Mouse (Mus musculus) bone marrow macrophage, adult 2 months (primary cell): ENCODE measurements around the gene Cdh4. TPM values are rescaled to one million over a fixed set of nuclear protein-coding genes. Genes with fewer than 3 reads are reported as not detected.

Source experiments
- H3K27ac ChIP-seq: 2 replicates; pipeline ENCODE4 v1.5.1; 2012; ENCODE audit warnings: low read depth, low read length; ENCODE audit not compliant: insufficient read depth
- H3K4me1 ChIP-seq: 2 replicates; pipeline ENCODE4 v1.6.1; 2012; ENCODE audit warnings: low read length; ENCODE audit not compliant: control insufficient read depth, insufficient read depth
- H3K4me3 ChIP-seq: 2 replicates; pipeline ENCODE4 v1.5.1; 2012; ENCODE audit warnings: mild to moderate bottlenecking, low read length, moderate library complexity; ENCODE audit not compliant: insufficient read depth
- CTCF ChIP-seq: IDR thresholded peaks from 2 replicates; pipeline ENCODE4 v1.5.1; 2012; ENCODE audit warnings: low read depth, mild to moderate bottlenecking, low read length, moderate library complexity
- POLR2A ChIP-seq: IDR thresholded peaks from 2 replicates; pipeline ENCODE4 v1.6.1; 2012; ENCODE audit warnings: mild to moderate bottlenecking, low read depth, low read length, borderline replicate concordance
- polyA plus RNA-seq: library from polyadenylated mRNA; stranded (reverse); fragments of >200 nt; gene quantifications from 2 replicates; pipeline ENCODE4 v1.2.4, GENCODE M21; 2012; ENCODE audit not compliant: missing spikeins, insufficient read depth, insufficient read length

Gene Cdh4
- polyA plus RNA-seq, 1 experiment, result not detected

DNA sequence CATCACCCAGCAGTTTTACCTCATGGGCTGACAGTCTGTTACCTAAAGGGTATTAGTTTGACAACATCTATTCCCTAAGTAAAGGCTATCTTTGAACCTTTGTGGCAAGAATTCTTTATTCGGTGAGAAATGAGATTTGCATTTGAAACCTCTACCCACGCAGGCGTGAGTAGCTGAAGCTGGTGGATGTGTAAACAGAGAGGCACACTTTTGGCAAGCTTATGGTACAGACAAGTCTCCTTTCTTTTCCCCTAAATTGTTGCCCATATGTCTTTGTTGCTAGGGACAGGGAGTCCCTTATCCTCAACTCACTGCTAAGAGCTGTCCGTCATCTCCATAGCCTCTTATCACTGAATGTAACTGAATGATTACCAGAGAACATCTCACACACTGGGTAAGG lies 21.3 kb downstream of the Cdh4 start:
- Histone ChIP-seq H3K4me1 (no peaks in the 10 kb centered on the region), H3K4me3 (no peak overlapping the region), H3K27ac (no peak overlapping the region)
- no peak for TF ChIP-seq POLR2A
- TF ChIP-seq CTCF, result no peak

DNA sequence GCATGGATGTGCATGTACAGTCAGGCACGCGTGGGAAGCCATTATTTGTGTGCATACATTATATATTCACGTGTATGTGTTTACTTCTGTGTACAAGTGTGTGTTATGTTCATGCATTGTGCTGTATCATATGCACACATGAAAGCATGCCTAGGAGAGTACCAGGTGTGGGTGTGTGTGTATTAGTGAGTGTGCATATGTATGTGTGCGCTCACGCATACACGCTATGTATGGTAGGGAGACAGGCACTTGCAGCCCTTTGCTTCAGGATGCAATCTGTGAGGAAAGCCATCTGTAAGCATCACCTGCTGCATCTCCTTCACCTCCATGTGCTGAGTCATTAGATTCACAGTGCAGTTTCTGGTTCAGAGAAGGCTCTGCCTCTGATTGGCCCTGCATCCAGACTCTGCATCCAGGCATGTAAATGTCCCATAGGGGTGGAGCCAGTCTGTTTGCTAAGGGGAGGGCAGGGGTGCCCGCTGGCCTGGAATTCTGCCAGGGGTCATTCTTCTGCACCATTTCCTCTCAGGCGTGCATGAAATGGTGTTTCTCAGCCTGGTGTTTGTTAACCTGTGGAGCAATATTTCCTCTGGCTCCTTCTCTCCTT lies 25.7 kb downstream of the Cdh4 start:
- Histone ChIP-seq H3K4me1 (no peaks in the 10 kb centered on the region), H3K27ac (no peak overlapping the region), H3K4me3 (no peak overlapping the region)
- no peak for TF ChIP-seq POLR2A
- TF ChIP-seq CTCF, result no peak

DNA sequence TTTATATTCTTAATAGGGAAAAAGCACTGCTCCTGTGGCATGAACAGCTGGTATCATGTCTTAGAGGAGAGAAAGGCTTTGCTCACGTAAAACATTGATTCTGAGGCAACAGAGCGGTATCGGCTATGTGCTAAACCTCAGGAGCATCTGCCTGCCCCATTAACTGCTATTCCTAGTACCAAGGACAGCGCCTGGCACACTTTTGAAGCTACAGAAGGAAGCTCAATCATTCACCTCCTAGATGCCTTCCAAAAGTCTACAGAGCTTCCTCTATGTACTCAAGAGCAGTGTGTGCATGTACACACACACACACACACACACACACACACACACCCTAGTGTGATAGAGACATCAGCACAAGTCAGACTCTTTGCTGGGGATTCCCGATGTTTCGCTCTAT lies 34.4 kb downstream of the Cdh4 start:
- Histone ChIP-seq H3K27ac (no peak overlapping the region), H3K4me3 (no peak overlapping the region), H3K4me1 (no peaks in the 10 kb centered on the region)
- TF ChIP-seq CTCF (no peak), POLR2A (no peak)

DNA sequence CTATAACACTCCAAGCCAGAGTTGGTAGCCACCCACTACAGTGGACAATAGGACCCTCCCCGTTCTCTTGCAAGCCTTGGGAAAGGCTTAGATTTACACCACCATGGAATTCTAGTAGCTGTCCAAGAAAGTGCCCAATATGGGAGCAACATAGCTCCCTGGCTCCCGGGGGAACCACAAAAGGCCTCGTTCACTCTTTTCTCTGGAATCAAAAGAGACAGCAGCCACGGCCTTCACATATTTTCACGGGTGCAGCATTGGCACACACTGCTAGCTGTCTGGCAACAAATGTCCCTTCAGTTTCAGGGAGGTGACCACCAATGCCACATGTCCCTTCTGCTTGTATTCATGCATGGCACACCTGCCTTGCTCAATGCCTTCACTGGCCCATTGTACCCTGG lies 38.6 kb downstream of the Cdh4 start:
- TF ChIP-seq POLR2A (no peak), CTCF (no peak)
- no peak overlapping the region for H3K27ac ChIP-seq
- no peaks in the 10 kb centered on the region for H3K4me1 ChIP-seq
- H3K4me3 ChIP-seq, result no peak overlapping the region

DNA sequence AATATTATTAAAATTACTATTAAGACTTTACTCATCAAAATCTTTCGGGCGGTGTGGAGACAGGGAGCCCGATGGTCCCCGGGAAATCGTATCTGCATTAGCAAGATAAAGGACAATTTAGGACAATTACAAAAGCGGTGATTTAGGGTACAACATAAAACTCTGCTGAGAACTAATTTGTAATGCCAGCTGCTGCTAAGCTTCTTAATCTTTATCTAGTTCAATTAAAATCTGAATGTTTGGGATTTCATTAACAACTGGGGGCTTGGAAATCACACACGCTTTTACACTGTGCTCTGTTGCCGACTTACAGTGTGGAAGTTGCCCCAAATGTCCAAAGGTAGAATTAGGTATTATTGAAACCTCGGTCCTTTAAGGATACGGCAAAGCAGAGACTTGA lies 39.1 kb downstream of the Cdh4 start:
- Histone ChIP-seq H3K4me3 (no peak overlapping the region), H3K4me1 (no peaks in the 10 kb centered on the region), H3K27ac (no peak overlapping the region)
- TF ChIP-seq CTCF, result no peak

DNA sequence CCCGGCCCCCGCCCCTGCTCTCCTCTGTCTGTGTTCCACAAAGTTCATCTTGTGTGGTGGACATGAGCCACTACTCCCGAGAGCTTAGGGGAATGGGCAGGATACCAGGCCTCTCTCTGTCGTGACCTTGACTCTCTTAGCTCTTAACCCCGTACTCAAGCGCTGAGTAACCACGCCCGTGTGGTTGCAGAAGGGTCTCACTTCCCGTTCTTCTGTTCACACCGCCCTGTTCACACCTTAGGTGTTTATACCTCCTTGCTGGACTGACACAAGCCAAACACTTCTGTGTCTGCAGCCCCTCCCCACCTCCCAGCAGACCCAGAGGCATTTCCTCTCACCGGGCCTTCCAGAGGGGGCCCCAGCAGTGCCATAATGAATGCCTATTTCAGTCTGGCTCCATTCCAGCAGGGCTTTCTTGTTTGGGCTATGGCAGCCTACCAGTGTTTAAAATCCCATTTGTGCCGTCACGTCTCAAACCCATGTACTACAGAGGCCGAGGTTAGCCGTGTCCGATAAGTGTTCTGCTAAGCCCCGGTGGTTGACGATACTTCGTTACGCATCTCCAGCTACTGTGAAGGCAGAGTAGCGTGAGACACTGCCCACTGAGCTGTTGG lies 46.4 kb downstream of the Cdh4 start:
- no peak overlapping the region for H3K27ac ChIP-seq
- TF ChIP-seq CTCF (no peak), POLR2A (no peak)
- H3K4me1 ChIP-seq, result no peaks in the 10 kb centered on the region
- H3K4me3 ChIP-seq, result no peak overlapping the region

DNA sequence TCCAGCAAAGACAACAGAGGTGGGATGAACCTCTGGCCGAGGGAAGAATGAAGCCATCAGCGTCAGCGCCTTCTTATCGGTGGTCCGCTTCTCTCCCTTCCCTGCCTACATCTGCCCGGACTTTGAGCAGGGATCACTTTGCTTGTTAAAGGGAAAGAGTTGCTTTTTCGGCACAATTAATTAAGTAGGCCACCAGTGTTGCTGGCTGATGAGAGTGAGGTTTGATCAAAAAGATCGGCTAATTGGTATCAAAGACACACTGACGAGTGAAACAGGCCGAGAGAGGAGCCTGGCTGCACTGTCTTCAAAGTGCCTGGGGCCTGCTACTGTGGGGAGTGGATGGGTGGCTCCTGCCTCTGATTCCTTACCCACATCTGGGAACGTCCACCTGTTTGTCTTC lies 49.7 kb downstream of the Cdh4 start:
- H3K27ac ChIP-seq, result no peak overlapping the region
- H3K4me1 ChIP-seq, result no peaks in the 10 kb centered on the region
- H3K4me3 ChIP-seq, result no peak overlapping the region
- TF ChIP-seq POLR2A, result no peak
- TF ChIP-seq CTCF, result no peak

DNA sequence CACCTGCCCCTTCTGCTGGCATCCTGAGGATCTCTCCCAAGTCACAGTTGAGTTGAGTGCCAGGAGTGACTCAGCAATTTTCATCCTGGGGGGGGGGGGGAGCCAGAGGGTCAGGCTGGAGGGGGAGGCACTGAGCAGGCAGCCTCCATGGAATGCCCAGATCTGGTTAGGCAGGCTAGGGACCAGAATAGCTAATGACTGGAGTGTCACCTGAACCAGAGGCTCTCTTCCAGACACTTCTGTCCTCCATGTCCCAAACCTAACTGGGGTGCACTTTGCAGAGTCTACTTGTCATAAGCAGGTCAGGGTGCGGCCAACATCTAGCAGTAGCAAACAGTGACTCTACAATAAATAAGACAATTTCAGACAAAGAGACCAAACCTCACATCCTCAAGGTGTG lies 52.0 kb downstream of the Cdh4 start:
- Histone ChIP-seq H3K4me1 (no peaks in the 10 kb centered on the region), H3K4me3 (no peak overlapping the region), H3K27ac (no peak overlapping the region)
- TF ChIP-seq POLR2A, result no peak
- TF ChIP-seq CTCF, result no peak

DNA sequence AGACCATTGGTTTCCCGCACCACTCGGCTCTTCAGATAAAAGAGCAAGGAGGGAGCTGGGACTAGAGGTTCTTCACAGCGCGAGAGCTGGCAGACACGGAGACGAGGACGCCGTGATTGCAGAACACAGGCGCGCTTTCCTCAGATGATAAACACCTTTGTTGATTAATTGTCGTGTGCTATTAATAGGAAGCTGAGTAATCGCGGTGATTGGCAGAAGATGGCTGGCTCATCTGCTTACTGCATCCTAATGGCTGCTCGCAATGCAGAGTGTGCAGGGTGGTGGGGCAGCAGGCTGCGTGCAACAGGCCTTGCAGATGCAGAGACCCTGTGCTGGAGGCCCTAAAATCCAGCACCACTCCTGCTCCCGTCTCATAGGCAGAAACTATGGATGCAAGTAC lies 68.2 kb downstream of the Cdh4 start:
- Histone ChIP-seq H3K27ac (no peak overlapping the region), H3K4me3 (no peak overlapping the region), H3K4me1 (no peaks in the 10 kb centered on the region)
- no peak for TF ChIP-seq CTCF
- no peak for TF ChIP-seq POLR2A

DNA sequence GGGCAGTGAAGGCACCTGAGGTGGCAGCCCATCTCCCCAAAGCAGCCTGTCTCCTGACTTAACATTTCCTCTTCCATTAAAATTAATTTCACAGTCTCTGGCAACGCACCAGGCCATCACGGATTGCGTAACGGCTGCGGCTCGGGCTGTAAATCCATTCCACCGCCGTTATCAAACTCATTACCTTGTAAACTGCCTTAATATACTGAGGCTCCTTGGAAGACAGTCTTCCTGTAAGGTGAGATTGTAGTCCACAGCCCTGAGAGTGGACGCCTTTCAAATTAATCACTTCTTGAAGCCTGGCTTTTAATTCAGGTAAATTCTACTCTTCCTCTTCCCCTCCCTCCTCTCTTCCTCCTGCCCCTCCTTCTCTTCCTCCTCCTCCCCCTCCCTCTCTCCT lies 74.3 kb downstream of the Cdh4 start:
- Histone ChIP-seq H3K27ac (no peak overlapping the region), H3K4me1 (no peaks in the 10 kb centered on the region), H3K4me3 (no peak overlapping the region)
- TF ChIP-seq POLR2A, result no peak
- no peak for TF ChIP-seq CTCF

DNA sequence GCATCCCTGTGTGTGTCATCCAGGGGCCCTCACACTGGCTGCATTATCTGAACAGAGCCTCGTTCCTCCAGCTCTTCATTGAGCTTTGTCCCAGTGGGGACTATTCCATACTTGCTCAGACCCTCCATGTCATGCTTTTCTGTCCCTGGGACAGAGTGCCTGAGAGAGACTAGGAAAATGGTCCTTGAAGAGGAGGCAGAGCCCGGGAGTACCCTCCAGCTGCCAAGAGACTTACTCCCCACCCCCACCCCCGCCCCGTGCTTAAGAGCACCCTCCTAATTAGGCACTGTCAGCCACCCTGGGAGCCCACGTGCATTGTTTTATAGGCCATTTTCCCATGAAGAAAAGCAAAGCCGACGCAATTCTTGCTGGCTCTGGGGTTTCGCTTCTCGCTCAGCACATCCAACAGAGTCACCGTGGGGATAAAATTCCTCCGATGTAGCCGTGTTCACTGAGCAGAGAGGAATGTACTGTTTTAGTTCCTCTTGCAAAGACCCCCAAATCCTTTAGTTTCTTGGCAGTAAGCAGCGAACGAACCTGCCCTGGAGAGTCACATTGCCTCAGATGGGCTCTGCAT lies 76.3 kb downstream of the Cdh4 start:
- no peaks in the 10 kb centered on the region for H3K4me1 ChIP-seq
- no peak overlapping the region for H3K4me3 ChIP-seq
- H3K27ac ChIP-seq, result no peak overlapping the region
- TF ChIP-seq CTCF, result no peak
- TF ChIP-seq POLR2A, result no peak

DNA sequence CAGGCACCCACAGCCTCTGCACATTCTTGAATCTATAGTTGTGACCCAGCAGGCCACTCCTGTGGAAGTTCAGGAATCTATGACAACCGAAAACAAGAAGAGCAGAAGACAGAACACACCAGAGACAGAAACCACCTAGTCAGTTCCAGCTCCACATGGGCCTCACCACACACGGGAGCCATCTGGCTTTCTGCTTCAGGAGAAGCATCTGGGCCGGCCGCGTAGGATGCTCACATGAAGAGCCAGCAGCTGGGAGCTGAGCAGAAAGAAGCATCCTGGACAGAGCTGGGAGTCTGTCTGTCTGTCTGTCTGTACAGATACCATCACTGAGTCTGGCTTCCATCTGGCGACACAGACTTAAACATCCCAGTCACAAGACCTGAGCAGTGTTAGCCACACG lies 76.9 kb downstream of the Cdh4 start:
- Histone ChIP-seq H3K27ac (no peak overlapping the region), H3K4me1 (no peaks in the 10 kb centered on the region), H3K4me3 (no peak overlapping the region)
- TF ChIP-seq POLR2A, result no peak
- TF ChIP-seq CTCF, result no peak
